Mouse (Mus musculus): ENCODE data around the gene Samd14. TPM values are rescaled to one million over a fixed set of nuclear protein-coding genes. Genes with fewer than 3 reads are reported as not detected.

Gene Samd14
- polyA plus RNA-seq, 1 experiment, result 10.1 TPM

DNA sequence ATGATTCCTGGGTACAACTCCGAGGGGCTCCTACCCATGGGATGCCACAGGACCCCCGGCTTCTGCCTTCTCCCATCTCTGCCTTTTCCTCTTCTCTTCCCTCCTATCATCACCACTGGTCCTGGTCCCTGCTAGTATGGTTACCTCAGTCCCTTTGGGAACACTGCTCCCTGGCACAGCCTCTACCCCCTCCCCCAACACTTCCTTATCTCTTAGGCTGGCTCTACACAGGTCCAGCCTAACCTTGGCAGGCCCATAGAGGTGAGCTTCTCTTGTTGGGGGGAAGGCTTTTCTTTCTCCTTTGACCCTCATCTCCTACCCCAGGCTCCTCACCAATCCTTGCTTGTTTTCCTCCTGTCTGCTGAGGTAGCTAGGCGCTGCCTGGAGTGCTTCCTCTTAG lies 5.8 kb downstream of the Samd14 start:
- TF ChIP-seq CTCF (IDR thresholded peaks at IDR 0.05; ENCODE audit: borderline replicate concordance, control insufficient read depth, extremely low read depth, insufficient read depth, low read length, poor library complexity), result no peak
- no peak for TF ChIP-seq POLR2A (IDR thresholded peaks at IDR 0.05; ENCODE audit: control insufficient read depth, extremely low read depth, insufficient read depth, low read length, poor library complexity)
- H3K4me1 ChIP-seq (replicated peaks; ENCODE audit: control insufficient read depth, insufficient read depth, low read length), result no peaks in the 10 kb centered on the region
- H3K4me3 ChIP-seq (ENCODE audit: control insufficient read depth, insufficient read depth, low read length), result no peak overlapping the region

DNA sequence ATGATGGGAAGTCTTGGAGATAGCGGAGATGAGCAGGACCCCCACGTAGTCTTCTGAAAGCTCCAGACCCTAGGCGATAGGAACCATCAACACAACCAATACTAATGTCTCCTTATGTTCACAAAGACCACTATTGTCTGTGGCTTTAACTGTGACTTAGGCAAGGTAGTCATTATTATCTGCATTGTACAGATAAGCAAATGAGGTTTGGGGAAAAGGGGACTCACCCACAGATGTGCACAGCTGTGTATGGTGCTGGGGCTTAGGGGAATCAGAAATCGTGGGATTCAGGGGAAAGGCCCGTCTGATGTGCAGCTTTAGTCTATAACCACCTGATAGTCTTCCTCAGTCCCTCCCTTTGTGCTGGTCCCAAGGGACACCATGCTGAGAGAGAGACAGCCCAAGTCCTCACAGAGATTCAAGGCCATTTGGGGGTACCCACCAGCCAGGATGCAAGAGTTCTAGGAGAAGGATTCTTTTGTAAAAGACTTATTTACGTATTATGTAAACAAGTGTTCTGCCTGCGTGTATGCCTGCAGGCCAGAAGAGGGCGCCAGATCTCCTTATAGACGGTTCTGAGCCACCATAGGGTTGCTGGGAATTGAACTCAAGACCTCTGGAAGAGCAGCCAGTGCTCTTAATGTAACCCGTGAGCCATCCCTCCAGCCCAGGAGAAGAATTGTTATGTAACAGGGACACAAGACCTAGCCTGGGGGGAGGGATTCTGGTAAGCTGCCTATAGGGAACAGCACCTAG lies 12.7 kb downstream of the Samd14 start:
- WGBS, result 84% methylated on average over 10 of the region's 10 CpGs
- no peak for DNase-seq
- no peaks in the 10 kb centered on the region for H3K4me1 ChIP-seq (replicated peaks; ENCODE audit: control insufficient read depth, insufficient read depth, low read length)
- H3K27ac ChIP-seq (ENCODE audit: control insufficient read depth, insufficient read depth, low read length), result no peak overlapping the region
- no peak overlapping the region for H3K4me3 ChIP-seq (ENCODE audit: control insufficient read depth, insufficient read depth, low read length)
- H3K27me3 ChIP-seq (ENCODE audit: control insufficient read depth, insufficient read depth, low read length), result no peaks in the 10 kb centered on the region
- no peaks in the 10 kb centered on the region for H3K36me3 ChIP-seq (ENCODE audit: control insufficient read depth, insufficient read depth, low read length)
- peak; percentile 51; the same call in 1 of the 2 replicates for TF ChIP-seq CTCF (IDR thresholded peaks at IDR 0.05; ENCODE audit: borderline replicate concordance, control insufficient read depth, extremely low read depth, insufficient read depth, low read length, poor library complexity)
- no peak for TF ChIP-seq POLR2A (IDR thresholded peaks at IDR 0.05; ENCODE audit: control insufficient read depth, extremely low read depth, insufficient read depth, low read length, poor library complexity)

More for the DNA sequence above, 5.8 kb downstream of the Samd14 start:
- Histone ChIP-seq H3K27ac (ENCODE audit: control insufficient read depth, insufficient read depth, low read length) (no peak overlapping the region), H3K36me3 (ENCODE audit: control insufficient read depth, insufficient read depth, low read length) (no peaks in the 10 kb centered on the region), H3K27me3 (ENCODE audit: control insufficient read depth, insufficient read depth, low read length) (peaks cover under 1% of the 10 kb centered on the region)
- WGBS, result 95% methylated on average over 3 of the region's 3 CpGs
- no peak for DNase-seq

DNA sequence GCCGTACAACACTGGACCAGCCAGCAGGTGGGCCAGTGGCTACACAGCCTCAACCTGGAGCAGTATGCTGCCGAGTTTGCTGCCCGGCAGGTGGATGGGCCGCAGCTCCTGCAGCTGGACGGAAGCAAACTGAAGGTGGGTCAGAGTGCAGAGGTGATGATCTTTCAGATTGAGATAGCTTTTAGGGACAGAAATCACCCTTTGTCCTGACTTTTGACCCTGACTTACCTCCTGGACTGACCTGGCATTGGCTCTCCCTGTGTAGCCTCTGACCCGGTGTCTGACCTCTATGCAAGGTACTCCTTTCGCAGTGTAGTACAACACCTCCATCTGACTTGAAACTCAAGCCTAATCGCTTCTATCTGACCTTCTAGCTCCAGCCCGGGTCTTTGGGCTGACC lies 13.8 kb downstream of the Samd14 start:
- Histone ChIP-seq H3K27ac (ENCODE audit: control insufficient read depth, insufficient read depth, low read length) (no peak overlapping the region), H3K27me3 (ENCODE audit: control insufficient read depth, insufficient read depth, low read length) (no peaks in the 10 kb centered on the region), H3K4me1 (replicated peaks; ENCODE audit: control insufficient read depth, insufficient read depth, low read length) (no peaks in the 10 kb centered on the region), H3K36me3 (ENCODE audit: control insufficient read depth, insufficient read depth, low read length) (no peaks in the 10 kb centered on the region), H3K4me3 (ENCODE audit: control insufficient read depth, insufficient read depth, low read length) (no peak overlapping the region)
- DNase-seq, result no peak
- TF ChIP-seq POLR2A (IDR thresholded peaks at IDR 0.05; ENCODE audit: control insufficient read depth, extremely low read depth, insufficient read depth, low read length, poor library complexity) (no peak), CTCF (IDR thresholded peaks at IDR 0.05; ENCODE audit: borderline replicate concordance, control insufficient read depth, extremely low read depth, insufficient read depth, low read length, poor library complexity) (no peak)
- 95% methylated on average over 9 of the region's 9 CpGs for WGBS

DNA sequence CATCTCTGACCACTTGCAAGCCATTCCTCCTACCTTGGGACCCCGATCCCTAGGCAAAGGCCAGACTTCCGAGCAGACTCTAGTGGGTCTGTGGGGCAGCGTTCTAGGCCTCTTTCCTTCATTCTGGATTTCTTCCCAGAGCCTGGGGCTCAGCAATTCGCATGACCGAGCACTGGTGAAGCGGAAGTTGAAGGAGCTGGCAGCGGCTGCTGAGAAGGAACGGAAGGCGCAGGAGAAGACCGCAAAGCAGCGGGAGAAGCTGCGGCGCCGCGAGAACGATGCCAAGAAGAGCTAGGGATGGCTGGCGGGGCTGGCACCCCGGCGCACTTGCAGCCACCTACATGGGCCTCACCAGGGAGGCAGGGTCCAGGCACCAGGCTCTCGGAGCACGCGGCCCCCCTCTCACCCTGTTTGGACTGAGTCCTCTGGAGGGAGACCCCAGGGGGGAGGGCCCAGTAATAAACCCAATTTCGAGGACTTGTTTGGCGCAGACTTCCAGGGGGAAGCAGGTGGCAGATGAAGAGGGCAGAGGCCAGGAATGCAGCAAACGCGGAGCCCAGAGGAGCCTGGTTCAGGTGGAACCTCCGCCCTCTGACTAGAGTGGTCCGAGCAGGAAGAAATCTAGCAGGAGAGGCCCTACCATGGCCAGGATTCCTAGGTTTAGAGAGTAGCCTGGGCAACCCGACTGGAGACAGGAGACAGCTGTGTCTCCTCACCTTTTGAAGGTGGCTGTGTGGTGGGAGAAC lies 14.9 kb downstream of the Samd14 start:
- DNase-seq, result no peak
- 84% methylated on average over 29 of the region's 29 CpGs for WGBS
- Histone ChIP-seq H3K27ac (ENCODE audit: control insufficient read depth, insufficient read depth, low read length) (no peak overlapping the region), H3K4me3 (ENCODE audit: control insufficient read depth, insufficient read depth, low read length) (no peak overlapping the region), H3K36me3 (ENCODE audit: control insufficient read depth, insufficient read depth, low read length) (no peaks in the 10 kb centered on the region), H3K27me3 (ENCODE audit: control insufficient read depth, insufficient read depth, low read length) (no peaks in the 10 kb centered on the region), H3K4me1 (replicated peaks; ENCODE audit: control insufficient read depth, insufficient read depth, low read length) (no peaks in the 10 kb centered on the region)
- TF ChIP-seq CTCF (IDR thresholded peaks at IDR 0.05; ENCODE audit: borderline replicate concordance, control insufficient read depth, extremely low read depth, insufficient read depth, low read length, poor library complexity), result no peak
- TF ChIP-seq POLR2A (IDR thresholded peaks at IDR 0.05; ENCODE audit: control insufficient read depth, extremely low read depth, insufficient read depth, low read length, poor library complexity), result no peak

DNA sequence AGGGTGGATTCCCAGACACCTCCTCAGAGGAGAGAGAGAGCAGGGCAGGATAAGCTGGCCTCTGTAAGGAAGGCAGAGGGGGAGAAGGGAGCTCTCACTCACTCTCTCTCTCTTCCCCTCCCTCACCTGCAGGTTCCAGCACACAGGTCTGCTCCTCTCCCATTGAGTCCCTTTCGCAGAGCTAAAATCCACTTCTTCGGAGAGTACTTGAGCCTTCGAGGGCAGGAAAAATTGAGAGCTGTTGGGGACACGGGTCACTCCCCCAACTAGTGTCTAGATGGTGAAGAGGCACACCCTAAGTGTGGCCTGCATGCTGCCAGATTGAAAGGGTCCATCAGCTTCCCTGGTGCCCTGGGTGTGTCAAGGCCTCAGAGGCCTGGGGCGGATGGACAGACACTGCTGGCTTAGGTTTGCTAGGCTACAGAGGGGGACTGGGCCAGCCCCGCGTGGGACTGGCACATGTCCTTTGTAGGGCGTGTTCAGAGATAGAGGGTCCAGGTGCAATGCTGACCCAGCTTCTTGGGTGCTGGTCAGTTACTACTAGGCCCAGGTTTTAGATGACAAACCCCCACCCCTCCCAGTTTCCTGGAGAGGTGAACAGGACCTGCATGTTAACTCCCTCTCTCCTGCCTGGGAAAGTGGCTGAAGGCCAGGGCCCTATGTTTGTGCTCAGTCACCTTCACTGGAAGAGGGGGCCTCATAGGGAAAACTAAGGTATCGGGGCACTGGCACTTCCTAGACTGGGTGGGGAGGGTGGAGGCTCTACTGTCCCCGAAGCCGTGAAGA lies 15.7 kb downstream of the Samd14 start:
- DNase-seq, result no peak
- WGBS, result 92% methylated on average over 11 of the region's 11 CpGs
- H3K27ac ChIP-seq (ENCODE audit: control insufficient read depth, insufficient read depth, low read length), result no peak overlapping the region

DNA sequence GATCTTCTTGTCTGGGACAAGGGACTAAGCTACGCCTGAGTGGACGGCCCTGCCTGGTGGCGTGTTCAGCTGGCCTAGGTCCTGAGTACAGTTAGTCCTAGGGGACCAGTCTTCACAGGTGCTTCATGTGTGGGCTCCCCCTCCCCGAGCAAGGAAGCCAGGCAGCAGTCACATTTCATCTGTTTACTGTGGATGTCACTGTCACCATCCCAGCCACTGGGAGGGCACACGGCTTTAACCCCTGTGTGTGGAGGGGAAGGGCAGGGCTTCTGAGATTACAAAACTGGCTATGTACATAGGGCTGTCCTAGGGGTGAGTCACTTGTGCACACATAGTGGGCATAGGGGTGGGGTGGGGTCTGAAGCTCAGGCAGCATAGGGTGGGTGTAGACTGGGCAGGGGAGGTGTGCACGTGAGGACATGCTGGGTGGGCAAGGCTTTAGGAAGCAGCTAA lies 16.4 kb downstream of the Samd14 start:
- no peaks in the 10 kb centered on the region for H3K36me3 ChIP-seq (ENCODE audit: control insufficient read depth, insufficient read depth, low read length)
- DNase-seq, result no peak
- H3K27me3 ChIP-seq (ENCODE audit: control insufficient read depth, insufficient read depth, low read length), result no peaks in the 10 kb centered on the region
- no peak overlapping the region for H3K4me3 ChIP-seq (ENCODE audit: control insufficient read depth, insufficient read depth, low read length)
- WGBS, result 88% methylated on average over 6 of the region's 6 CpGs
- H3K27ac ChIP-seq (ENCODE audit: control insufficient read depth, insufficient read depth, low read length), result no peak overlapping the region
- TF ChIP-seq CTCF (IDR thresholded peaks at IDR 0.05; ENCODE audit: borderline replicate concordance, control insufficient read depth, extremely low read depth, insufficient read depth, low read length, poor library complexity), result no peak
- TF ChIP-seq POLR2A (IDR thresholded peaks at IDR 0.05; ENCODE audit: control insufficient read depth, extremely low read depth, insufficient read depth, low read length, poor library complexity), result no peak
- no peaks in the 10 kb centered on the region for H3K4me1 ChIP-seq (replicated peaks; ENCODE audit: control insufficient read depth, insufficient read depth, low read length)

More for the DNA sequence above, 15.7 kb downstream of the Samd14 start:
- Histone ChIP-seq H3K36me3 (ENCODE audit: control insufficient read depth, insufficient read depth, low read length) (no peaks in the 10 kb centered on the region), H3K4me1 (replicated peaks; ENCODE audit: control insufficient read depth, insufficient read depth, low read length) (no peaks in the 10 kb centered on the region), H3K4me3 (ENCODE audit: control insufficient read depth, insufficient read depth, low read length) (no peak overlapping the region), H3K27me3 (ENCODE audit: control insufficient read depth, insufficient read depth, low read length) (no peaks in the 10 kb centered on the region)
- no peak for TF ChIP-seq CTCF (IDR thresholded peaks at IDR 0.05; ENCODE audit: borderline replicate concordance, control insufficient read depth, extremely low read depth, insufficient read depth, low read length, poor library complexity)
- TF ChIP-seq POLR2A (IDR thresholded peaks at IDR 0.05; ENCODE audit: control insufficient read depth, extremely low read depth, insufficient read depth, low read length, poor library complexity), result no peak

Data from thymus, adult 2 months (tissue).